ENCODE assay signal across 17 mouse cellular contexts in the genomic region with DNA sequence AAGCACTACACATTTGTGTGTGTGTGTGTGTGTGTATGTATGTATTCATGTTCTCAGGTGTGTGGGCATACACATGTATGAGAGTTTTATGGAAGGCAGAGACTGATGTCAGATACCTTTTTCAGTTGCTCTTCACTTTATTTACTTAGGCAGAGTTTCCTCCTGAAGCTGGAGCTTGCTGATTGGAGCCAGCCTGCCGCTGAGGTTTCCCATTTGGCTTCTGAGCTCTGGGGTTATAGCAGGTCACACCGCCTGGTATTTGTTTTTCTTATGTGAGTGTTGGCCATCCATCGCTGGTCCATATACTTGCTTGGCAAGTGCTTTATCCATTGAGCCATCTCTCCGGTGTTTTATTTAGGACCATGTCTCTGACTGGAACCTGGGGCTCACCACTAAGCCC. TPM values are rescaled to one million over a fixed set of nuclear protein-coding genes. Genes with fewer than 3 reads are reported as not detected.
"Had no signal": no experiment of that assay in that cellular context is flagged by ENCODE, and none has a peak within 500 bp of the region (broad histone marks: within the 10 kb centered on the region; RNA-seq: fewer than 3 reads in every experiment).

No protein-coding gene starts in this region.

- H3K36me3 ChIP-seq: hindbrain, embryonic 15.5 days; limb, embryonic 13.5 days; liver, embryonic 13.5 days; neural tube, embryonic 13.5 days had no signal

- H3K9me3 ChIP-seq: hindbrain, embryonic 15.5 days; limb, embryonic 13.5 days; liver, embryonic 13.5 days; megakaryocyte, embryonic 14.5 days; neural tube, embryonic 13.5 days had no signal

- DNase-seq: kidney, adult 8-10 months; kidney, postnatal 25 days; layer of hippocampus, adult 9-11 months; layer of hippocampus, postnatal 36 days; left cerebral cortex, postnatal 4 days; liver, embryonic 13.5 days; retina, postnatal 1 day; thymus, postnatal 4 days had no signal

- H3K27me3 ChIP-seq: hindbrain, embryonic 15.5 days; limb, embryonic 13.5 days; liver, embryonic 13.5 days; neural tube, embryonic 13.5 days had no signal

- ATAC-seq: intestine, embryonic 16.5 days; midbrain, embryonic 16.5 days had no signal

- H3K4me2 ChIP-seq: hindbrain, embryonic 15.5 days; limb, embryonic 13.5 days; liver, embryonic 13.5 days; midbrain, embryonic 11.5 days; neural tube, embryonic 13.5 days had no signal

- H3K4me1 ChIP-seq: hindbrain, embryonic 15.5 days; liver, embryonic 13.5 days; megakaryocyte, embryonic 14.5 days had no signal

- H3K4me3 ChIP-seq: hindbrain, embryonic 15.5 days; limb, embryonic 13.5 days; liver, embryonic 13.5 days; megakaryocyte, embryonic 14.5 days; neural tube, embryonic 13.5 days had no signal

- H3K27ac ChIP-seq: hindbrain, embryonic 15.5 days; limb, embryonic 13.5 days; liver, embryonic 13.5 days; macrophage; neural tube, embryonic 13.5 days had no signal

- H3K9ac ChIP-seq: hindbrain, embryonic 15.5 days; limb, embryonic 13.5 days; liver, embryonic 13.5 days; neural tube, embryonic 13.5 days had no signal

RNA-seq across cellular contexts. Expression of a gene that starts 23.7 kb away (rescaled TPM):
- polyA plus RNA-seq: macrophage; midbrain, embryonic 11.5 days; neural tube, embryonic 13.5 days had no signal

RNA-seq across cellular contexts. Expression of a gene that starts 31.3 kb away (rescaled TPM):
- polyA plus RNA-seq: macrophage had no signal

RNA-seq across cellular contexts. Expression of a gene that starts 47.2 kb away (rescaled TPM):
- polyA plus RNA-seq: hindbrain, embryonic 15.5 days; intestine, embryonic 16.5 days; limb, embryonic 13.5 days; liver, embryonic 13.5 days; macrophage; midbrain, embryonic 11.5 days had no signal

RNA-seq across cellular contexts. Expression of a gene that starts 51.9 kb away (rescaled TPM):
- polyA plus RNA-seq: hindbrain, embryonic 15.5 days; intestine, embryonic 16.5 days; limb, embryonic 13.5 days; liver, embryonic 13.5 days; macrophage; midbrain, embryonic 11.5 days; midbrain, embryonic 16.5 days; neural tube, embryonic 13.5 days; small intestine, adult 2 months had no signal
